Mouse (Mus musculus): ENCODE data around the gene Tmem98. TPM values are rescaled to one million over a fixed set of nuclear protein-coding genes. Genes with fewer than 3 reads are reported as not detected.

Gene Tmem98
- polyA plus RNA-seq, 1 experiment from 2014 or later = 9.9 TPM

DNA sequence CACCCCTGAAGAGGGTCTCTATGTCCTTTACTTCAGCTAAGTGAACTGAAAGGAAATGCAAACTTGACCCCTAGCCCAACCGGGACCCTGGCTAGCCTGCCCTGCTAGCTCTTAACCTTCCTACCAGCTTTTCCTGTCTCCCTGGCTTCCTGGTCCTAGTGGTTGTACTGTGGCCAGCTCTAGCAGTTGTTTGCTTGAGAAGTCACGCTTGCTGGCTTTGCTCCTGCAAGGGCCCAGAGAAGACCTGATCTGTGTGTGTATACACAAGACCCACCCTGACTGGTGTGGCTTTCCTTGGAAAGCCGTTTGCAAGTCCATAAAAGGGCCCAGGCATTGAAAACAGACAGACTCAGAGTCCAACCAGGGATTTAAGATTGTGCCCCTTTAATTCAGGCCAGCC is 7.3 kb upstream of the Tmem98 start:
- ATAC-seq (ENCODE audit: low read depth) = no peak
- 31% methylated on average over 3 of the region's 3 CpGs for WGBS (ENCODE audit: insufficient replicate concordance)

GRCm38 (mm10) chr11:80808551-80809070 is 1.4 kb upstream of the Tmem98 start:
- H3K4me1 ChIP-seq (ENCODE audit: control insufficient read depth, low read depth, low read length) = peaks cover 6% of the 10 kb centered on the region
- H3K27me3 ChIP-seq (ENCODE audit: control insufficient read depth, insufficient read depth, low read depth, low read length) = peaks cover 32% of the 10 kb centered on the region
- H3K4me2 ChIP-seq (ENCODE audit: low read depth, low read length) = no peak overlapping the region
- peak; percentile 43; the same call in 1 of the 2 replicates for ATAC-seq (ENCODE audit: low read depth)
- H3K9ac ChIP-seq (ENCODE audit: low read depth, low read length) = no peak overlapping the region
- no peak overlapping the region for H3K27ac ChIP-seq (ENCODE audit: low read length)
- H3K36me3 ChIP-seq (ENCODE audit: control insufficient read depth, insufficient read depth) = no peaks in the 10 kb centered on the region
- no peak overlapping the region for H3K4me3 ChIP-seq (ENCODE audit: low read depth, low read length)
- 57% methylated on average over 6 of the region's 6 CpGs for WGBS (ENCODE audit: insufficient replicate concordance)
- no peaks in the 10 kb centered on the region; the same call in 1 of the 2 replicates for H3K9me3 ChIP-seq (replicated peaks; ENCODE audit: control insufficient read depth, low read length)

More for the DNA sequence above, 7.3 kb upstream of the Tmem98 start:
- no peaks in the 10 kb centered on the region for H3K4me1 ChIP-seq (ENCODE audit: control insufficient read depth, low read depth, low read length)
- no peak overlapping the region for H3K4me3 ChIP-seq (ENCODE audit: low read depth, low read length)
- no peaks in the 10 kb centered on the region for H3K36me3 ChIP-seq (ENCODE audit: control insufficient read depth, insufficient read depth)
- no peak overlapping the region for H3K9ac ChIP-seq (ENCODE audit: low read depth, low read length)
- H3K9me3 ChIP-seq (replicated peaks; ENCODE audit: control insufficient read depth, low read length) = no peaks in the 10 kb centered on the region; the same call in 1 of the 2 replicates
- no peaks in the 10 kb centered on the region; the same call in 1 of the 2 replicates for H3K27me3 ChIP-seq (ENCODE audit: control insufficient read depth, insufficient read depth, low read depth, low read length)
- H3K27ac ChIP-seq (ENCODE audit: low read length) = no peak overlapping the region
- H3K4me2 ChIP-seq (ENCODE audit: low read depth, low read length) = no peak overlapping the region

DNA sequence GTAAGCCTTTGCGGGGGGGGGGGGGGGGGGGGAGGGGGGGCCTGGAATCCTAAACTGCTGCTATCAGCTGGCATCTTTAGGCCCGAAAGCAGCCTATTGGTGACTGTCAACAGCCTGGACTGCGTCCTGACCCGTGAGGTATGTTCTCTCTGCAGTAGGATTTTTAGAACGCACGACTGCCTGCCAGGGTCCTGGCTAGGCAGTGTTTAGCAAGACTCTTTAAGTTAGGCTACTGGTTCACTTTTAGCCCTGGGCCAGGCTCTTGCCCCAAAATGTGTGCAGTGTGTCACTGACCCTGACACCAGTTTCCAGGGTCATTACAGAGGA is 346 bp upstream of the Tmem98 start:
- H3K4me3 ChIP-seq (ENCODE audit: low read depth, low read length) = peak overlapping the region; percentile 59
- H3K9ac ChIP-seq (ENCODE audit: low read depth, low read length) = peak overlapping the region; percentile 53; the same call in 1 of the 2 replicates
- 0 out of 2 replicates have a peak overlapping the region, but pooled peaks have one; percentile 17 for H3K27ac ChIP-seq (ENCODE audit: low read length)
- ATAC-seq (ENCODE audit: low read depth) = 0 out of 2 replicates have a peak, but pooled peaks have one; percentile 6
- peaks cover 32% of the 10 kb centered on the region for H3K27me3 ChIP-seq (ENCODE audit: control insufficient read depth, insufficient read depth, low read depth, low read length)
- H3K4me1 ChIP-seq (ENCODE audit: control insufficient read depth, low read depth, low read length) = peaks cover 6% of the 10 kb centered on the region
- H3K4me2 ChIP-seq (ENCODE audit: low read depth, low read length) = peak overlapping the region; percentile 67
- H3K36me3 ChIP-seq (ENCODE audit: control insufficient read depth, insufficient read depth) = no peaks in the 10 kb centered on the region
- no peaks in the 10 kb centered on the region; the same call in 1 of the 2 replicates for H3K9me3 ChIP-seq (replicated peaks; ENCODE audit: control insufficient read depth, low read length)
- WGBS (ENCODE audit: insufficient replicate concordance) = 54% methylated on average over 5 of the region's 6 CpGs

DNA sequence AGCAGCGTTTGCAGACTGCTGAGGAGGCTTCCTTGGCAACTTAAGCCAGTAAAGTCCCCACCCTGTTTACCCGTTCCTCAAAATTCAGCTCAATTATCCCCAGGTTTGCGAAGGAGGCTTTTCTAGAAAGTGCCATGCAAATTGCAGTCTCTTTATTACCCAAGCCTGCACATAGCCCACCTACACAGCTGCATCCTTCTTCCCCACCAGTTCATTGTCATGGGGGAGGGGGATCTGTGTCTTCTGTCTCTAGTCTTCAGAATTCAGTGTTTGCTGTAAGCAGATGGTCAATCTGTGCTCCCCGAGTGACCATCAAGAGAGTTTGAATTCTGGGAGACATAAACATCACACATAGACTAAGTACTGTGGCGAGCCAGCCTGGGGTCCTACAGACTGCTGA is 1.2 kb downstream of the Tmem98 start:
- no peak overlapping the region for H3K27ac ChIP-seq (ENCODE audit: low read length)
- peaks cover 32% of the 10 kb centered on the region for H3K27me3 ChIP-seq (ENCODE audit: control insufficient read depth, insufficient read depth, low read depth, low read length)
- H3K9me3 ChIP-seq (replicated peaks; ENCODE audit: control insufficient read depth, low read length) = no peaks in the 10 kb centered on the region
- H3K36me3 ChIP-seq (ENCODE audit: control insufficient read depth, insufficient read depth) = no peaks in the 10 kb centered on the region
- no peak for ATAC-seq (ENCODE audit: low read depth)
- H3K4me1 ChIP-seq (ENCODE audit: control insufficient read depth, low read depth, low read length) = peaks cover 6% of the 10 kb centered on the region
- H3K4me2 ChIP-seq (ENCODE audit: low read depth, low read length) = peak overlapping the region; percentile 67; the same call in 1 of the 2 replicates
- WGBS (ENCODE audit: insufficient replicate concordance) = 28% methylated on average over 5 of the region's 5 CpGs
- H3K4me3 ChIP-seq (ENCODE audit: low read depth, low read length) = no peak overlapping the region; the same call in 1 of the 2 replicates
- no peak overlapping the region for H3K9ac ChIP-seq (ENCODE audit: low read depth, low read length)

- H3K4me1 ChIP-seq (ENCODE audit: control insufficient read depth, low read depth, low read length) = peaks cover 7% of the 10 kb centered on the region
- H3K27ac ChIP-seq (ENCODE audit: low read length) = no peak overlapping the region
- no peak overlapping the region for H3K4me2 ChIP-seq (ENCODE audit: low read depth, low read length)
- ATAC-seq (ENCODE audit: low read depth) = no peak
- no peaks in the 10 kb centered on the region for H3K36me3 ChIP-seq (ENCODE audit: control insufficient read depth, insufficient read depth)
- H3K9me3 ChIP-seq (replicated peaks; ENCODE audit: control insufficient read depth, low read length) = no peaks in the 10 kb centered on the region
- H3K9ac ChIP-seq (ENCODE audit: low read depth, low read length) = no peak overlapping the region
- no peak overlapping the region for H3K4me3 ChIP-seq (ENCODE audit: low read depth, low read length)
- H3K27me3 ChIP-seq (ENCODE audit: control insufficient read depth, insufficient read depth, low read depth, low read length) = peaks cover 17% of the 10 kb centered on the region
- WGBS (ENCODE audit: insufficient replicate concordance) = 66% methylated on average over 7 of the region's 7 CpGs
Measured at GRCm38 (mm10) chr11:80815354-80815753, 5.4 kb downstream of the Tmem98 start.

DNA sequence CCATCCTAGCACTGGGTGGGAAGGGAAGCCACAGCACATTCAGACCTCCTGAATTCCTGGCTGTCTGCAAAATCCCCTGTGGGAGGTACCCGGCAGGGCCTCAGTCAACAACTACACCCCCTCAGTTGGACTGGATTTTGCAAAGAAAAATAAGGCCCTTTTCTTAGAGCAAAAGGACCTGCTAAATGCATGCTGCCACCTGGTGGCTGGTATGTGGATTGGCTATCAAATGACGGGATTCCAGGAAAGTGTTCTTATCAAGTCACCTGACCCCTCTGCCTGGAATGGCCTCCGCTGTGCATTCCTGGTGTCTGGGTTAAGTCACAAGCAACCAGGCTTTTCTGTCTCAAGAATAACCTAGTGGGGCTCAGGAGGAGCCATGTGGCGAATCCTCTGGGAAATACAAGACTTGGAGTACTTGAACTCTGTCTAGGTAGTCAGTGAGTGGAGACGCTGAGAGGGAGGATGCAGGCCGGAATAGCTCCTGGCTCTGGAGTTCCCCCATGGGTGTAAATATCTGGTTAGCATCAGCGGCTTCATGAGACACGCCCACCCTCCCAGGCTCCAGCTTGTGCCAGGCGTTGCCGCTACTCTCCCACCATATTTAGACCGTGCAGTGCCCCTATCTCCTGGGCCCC is 8.2 kb downstream of the Tmem98 start:
- ATAC-seq (ENCODE audit: low read depth) = peak; percentile 63
- H3K27me3 ChIP-seq (ENCODE audit: control insufficient read depth, insufficient read depth, low read depth, low read length) = no peaks in the 10 kb centered on the region
- 46% methylated on average over 11 of the region's 11 CpGs for WGBS (ENCODE audit: insufficient replicate concordance)
- H3K27ac ChIP-seq (ENCODE audit: low read length) = no peak overlapping the region
- no peaks in the 10 kb centered on the region for H3K9me3 ChIP-seq (replicated peaks; ENCODE audit: control insufficient read depth, low read length)
- peaks cover 7% of the 10 kb centered on the region for H3K4me1 ChIP-seq (ENCODE audit: control insufficient read depth, low read depth, low read length)
- no peak overlapping the region for H3K9ac ChIP-seq (ENCODE audit: low read depth, low read length)
- H3K36me3 ChIP-seq (ENCODE audit: control insufficient read depth, insufficient read depth) = no peaks in the 10 kb centered on the region
- peak overlapping the region; percentile 28; the same call in 1 of the 2 replicates for H3K4me2 ChIP-seq (ENCODE audit: low read depth, low read length)
- H3K4me3 ChIP-seq (ENCODE audit: low read depth, low read length) = no peak overlapping the region

GRCm38 (mm10) chr11:80820085-80820484 is 10.1 kb downstream of the Tmem98 start:
- Histone ChIP-seq H3K27ac (ENCODE audit: low read length) (no peak overlapping the region), H3K4me1 (ENCODE audit: control insufficient read depth, low read depth, low read length) (peaks cover 7% of the 10 kb centered on the region), H3K4me3 (ENCODE audit: low read depth, low read length) (no peak overlapping the region), H3K9me3 (replicated peaks; ENCODE audit: control insufficient read depth, low read length) (no peaks in the 10 kb centered on the region), H3K4me2 (ENCODE audit: low read depth, low read length) (no peak overlapping the region), H3K27me3 (ENCODE audit: control insufficient read depth, insufficient read depth, low read depth, low read length) (no peaks in the 10 kb centered on the region), H3K36me3 (ENCODE audit: control insufficient read depth, insufficient read depth) (no peaks in the 10 kb centered on the region), H3K9ac (ENCODE audit: low read depth, low read length) (no peak overlapping the region)
- 73% methylated on average over 3 of the region's 3 CpGs for WGBS (ENCODE audit: insufficient replicate concordance)
- no peak for ATAC-seq (ENCODE audit: low read depth)

GRCm38 (mm10) chr11:80821296-80821695 is 11.3 kb downstream of the Tmem98 start:
- H3K4me2 ChIP-seq (ENCODE audit: low read depth, low read length) = 0 out of 2 replicates have a peak overlapping the region, but pooled peaks have one; percentile 25
- no peaks in the 10 kb centered on the region for H3K27me3 ChIP-seq (ENCODE audit: control insufficient read depth, insufficient read depth, low read depth, low read length)
- H3K4me1 ChIP-seq (ENCODE audit: control insufficient read depth, low read depth, low read length) = peaks cover 7% of the 10 kb centered on the region
- no peak overlapping the region for H3K4me3 ChIP-seq (ENCODE audit: low read depth, low read length)
- H3K36me3 ChIP-seq (ENCODE audit: control insufficient read depth, insufficient read depth) = no peaks in the 10 kb centered on the region
- peak; percentile 60; the same call in 1 of the 2 replicates for ATAC-seq (ENCODE audit: low read depth)
- no peaks in the 10 kb centered on the region for H3K9me3 ChIP-seq (replicated peaks; ENCODE audit: control insufficient read depth, low read length)
- H3K9ac ChIP-seq (ENCODE audit: low read depth, low read length) = no peak overlapping the region
- no peak overlapping the region for H3K27ac ChIP-seq (ENCODE audit: low read length)
- WGBS (ENCODE audit: insufficient replicate concordance) = 18% methylated on average over 14 of the region's 14 CpGs

DNA sequence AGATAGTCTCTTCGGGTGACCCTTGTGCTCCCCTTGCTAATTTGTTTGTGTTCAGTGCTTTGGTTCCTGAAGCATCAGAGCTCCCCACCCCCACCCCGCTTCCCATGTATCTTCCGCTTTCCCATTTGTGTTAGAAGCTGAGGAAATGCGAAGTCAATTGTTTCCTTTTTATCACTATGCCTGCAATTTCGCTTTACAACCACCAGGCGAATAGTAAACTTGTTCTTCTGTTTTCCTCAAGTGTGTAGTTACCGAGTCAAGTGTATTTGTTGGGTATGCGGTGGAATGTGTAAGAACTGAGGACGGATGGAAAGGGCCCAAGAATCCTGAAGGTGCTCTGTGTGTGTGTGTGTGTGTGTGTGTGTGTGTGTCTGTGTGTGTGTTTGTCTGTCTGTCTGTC is 11.8 kb downstream of the Tmem98 start:
- H3K9ac ChIP-seq (ENCODE audit: low read depth, low read length) = no peak overlapping the region
- H3K27ac ChIP-seq (ENCODE audit: low read length) = no peak overlapping the region
- H3K4me3 ChIP-seq (ENCODE audit: low read depth, low read length) = no peak overlapping the region
- ATAC-seq (ENCODE audit: low read depth) = no peak
- peaks cover 7% of the 10 kb centered on the region for H3K4me1 ChIP-seq (ENCODE audit: control insufficient read depth, low read depth, low read length)
- H3K9me3 ChIP-seq (replicated peaks; ENCODE audit: control insufficient read depth, low read length) = no peaks in the 10 kb centered on the region
- WGBS (ENCODE audit: insufficient replicate concordance) = 52% methylated on average over 9 of the region's 9 CpGs
- no peaks in the 10 kb centered on the region for H3K27me3 ChIP-seq (ENCODE audit: control insufficient read depth, insufficient read depth, low read depth, low read length)
- H3K36me3 ChIP-seq (ENCODE audit: control insufficient read depth, insufficient read depth) = no peaks in the 10 kb centered on the region
- no peak overlapping the region for H3K4me2 ChIP-seq (ENCODE audit: low read depth, low read length)
